Mouse (Mus musculus) midbrain, embryonic 14.5 days (tissue): ENCODE data around the gene Mpdu1. TPM values are rescaled to one million over a fixed set of nuclear protein-coding genes. Genes with fewer than 3 reads are reported as not detected.

Source experiments
- ATAC-seq: fragments of 200-750 bp; cut with Nextera tagmentation; 2 replicates; pipeline ENCODE4 v1.8.0; 2017; ENCODE audit warnings: moderate number of reproducible peaks, moderate library complexity; ENCODE audit not compliant: low FRiP score, low TSS enrichment
- DNase-seq: peaks from one replicate; pipeline ENCODE4 v3.0.0-alpha.2; 2015
- H3K27ac ChIP-seq: fragments of 300-500 bp; sonication (generic); replicated peaks from 2 replicates; pipeline ENCODE4 v1.5.1; 2014; ENCODE audit warnings: mild to moderate bottlenecking, low read depth, low read length, moderate library complexity
- H3K27me3 ChIP-seq: fragments of 300-500 bp; sonication (generic); 2 replicates; pipeline ENCODE4 v1.6.1; 2014; ENCODE audit warnings: low read length, control low read depth, mixed read lengths; ENCODE audit not compliant: control insufficient read depth, insufficient read depth
- H3K36me3 ChIP-seq: fragments of 300-500 bp; sonication (generic); 2 replicates; pipeline ENCODE4 v1.6.1; 2014; ENCODE audit warnings: low read length, control low read depth; ENCODE audit not compliant: control insufficient read depth, insufficient read depth
- H3K4me1 ChIP-seq: fragments of 300-500 bp; sonication (generic); 2 replicates; pipeline ENCODE4 v1.6.1; 2014; ENCODE audit warnings: mild to moderate bottlenecking, antibody characterized with exemption, low read length, control low read depth; ENCODE audit not compliant: control insufficient read depth, insufficient read depth
- H3K4me2 ChIP-seq: fragments of 300-500 bp; sonication (generic); 2 replicates; pipeline ENCODE4 v1.6.1; 2014; ENCODE audit warnings: mild to moderate bottlenecking, low read length, moderate library complexity
- H3K4me3 ChIP-seq: fragments of 300-500 bp; sonication (generic); replicated peaks from 2 replicates; pipeline ENCODE4 v1.5.1; 2014; ENCODE audit warnings: low read depth, low read length
- H3K9ac ChIP-seq: fragments of 300-500 bp; sonication (generic); replicated peaks from 2 replicates; pipeline ENCODE4 v1.6.1; 2014; ENCODE audit warnings: mild to moderate bottlenecking, low read length, moderate library complexity
- H3K9me3 ChIP-seq: fragments of 300-500 bp; sonication (generic); 2 replicates; pipeline ENCODE4 v1.6.1; 2016; ENCODE audit warnings: low read length, control low read depth, mixed read lengths; ENCODE audit not compliant: control insufficient read depth
- WGBS: fragments of 180-500 bp; shearing (Covaris S2); extraction: QIAGEN DNeasy Blood & Tissue Kit; methylation state at CpG from one replicate; pipeline ENCODE4 v1.1.7; 2014; 5-methylcytosine and 5-hydroxymethylcytosine counted together
- polyA plus RNA-seq: library from polyadenylated mRNA; unstranded; fragments of >200 nt; fragmentation: Nextera tagmentation; extraction: Ambion mirVana; gene quantifications from 2 replicates; pipeline ENCODE4 v1.2.1, GENCODE M21; 2014

Gene Mpdu1
- polyA plus RNA-seq, 1 experiment from 2014 or later, result 64.0 TPM

- Histone ChIP-seq H3K4me1 (peaks cover 16% of the 10 kb centered on the region), H3K4me3 (peak within 1 kb of the TSS; percentile 100), H3K9me3 (no peaks in the 10 kb centered on the region), H3K27ac (peak within 1 kb of the TSS; percentile 96), H3K27me3 (no peaks in the 10 kb centered on the region), H3K36me3 (peaks cover 77% of the 10 kb centered on the region), H3K4me2 (peak within 1 kb of the TSS; percentile 98), H3K9ac (peak within 1 kb of the TSS; percentile 99)
- DNase-seq, result peak; percentile 100
- peak; percentile 97 for ATAC-seq
- WGBS, result under 1% methylated on average over 36 of the region's 36 CpGs
Measured at GRCm38 (mm10) chr11:69672211-69672706, 9.8 kb upstream of the Mpdu1 start, which contains the start of gene Eif4a1. TSS of gene Eif4a1 (minus strand) at chr11:69672423.

GRCm38 (mm10) chr11:69671726-69672124, 9.3 kb upstream of the Mpdu1 start:
- Histone ChIP-seq H3K27me3 (no peaks in the 10 kb centered on the region), H3K9ac (peak overlapping the region; percentile 99), H3K4me3 (peak overlapping the region; percentile 100), H3K4me2 (peak overlapping the region; percentile 98), H3K4me1 (peaks cover 16% of the 10 kb centered on the region), H3K27ac (peak overlapping the region; percentile 96), H3K36me3 (peaks cover 75% of the 10 kb centered on the region), H3K9me3 (no peaks in the 10 kb centered on the region)
- DNase-seq, result no peak
- under 1% methylated on average over 43 of the region's 43 CpGs for WGBS
- ATAC-seq, result peak; percentile 2; the same call in 1 of the 2 replicates

GRCm38 (mm10) chr11:69670786-69671725, 8.6 kb upstream of the Mpdu1 start:
- ATAC-seq, result peak; percentile 81
- H3K9ac ChIP-seq, result peak overlapping the region; percentile 99
- H3K36me3 ChIP-seq, result peaks cover 75% of the 10 kb centered on the region
- H3K9me3 ChIP-seq, result no peaks in the 10 kb centered on the region
- 1% methylated on average over 58 of the region's 61 CpGs for WGBS
- H3K27me3 ChIP-seq, result no peaks in the 10 kb centered on the region
- peaks cover 16% of the 10 kb centered on the region for H3K4me1 ChIP-seq
- peak overlapping the region; percentile 100 for H3K4me3 ChIP-seq
- H3K27ac ChIP-seq, result peak overlapping the region; percentile 96
- peak overlapping the region; percentile 98 for H3K4me2 ChIP-seq
- DNase-seq, result peak; percentile 98

- no peak for ATAC-seq
- no peak for DNase-seq
Measured at GRCm38 (mm10) chr11:69666665-69667005, 4.2 kb upstream of the Mpdu1 start.

DNA sequence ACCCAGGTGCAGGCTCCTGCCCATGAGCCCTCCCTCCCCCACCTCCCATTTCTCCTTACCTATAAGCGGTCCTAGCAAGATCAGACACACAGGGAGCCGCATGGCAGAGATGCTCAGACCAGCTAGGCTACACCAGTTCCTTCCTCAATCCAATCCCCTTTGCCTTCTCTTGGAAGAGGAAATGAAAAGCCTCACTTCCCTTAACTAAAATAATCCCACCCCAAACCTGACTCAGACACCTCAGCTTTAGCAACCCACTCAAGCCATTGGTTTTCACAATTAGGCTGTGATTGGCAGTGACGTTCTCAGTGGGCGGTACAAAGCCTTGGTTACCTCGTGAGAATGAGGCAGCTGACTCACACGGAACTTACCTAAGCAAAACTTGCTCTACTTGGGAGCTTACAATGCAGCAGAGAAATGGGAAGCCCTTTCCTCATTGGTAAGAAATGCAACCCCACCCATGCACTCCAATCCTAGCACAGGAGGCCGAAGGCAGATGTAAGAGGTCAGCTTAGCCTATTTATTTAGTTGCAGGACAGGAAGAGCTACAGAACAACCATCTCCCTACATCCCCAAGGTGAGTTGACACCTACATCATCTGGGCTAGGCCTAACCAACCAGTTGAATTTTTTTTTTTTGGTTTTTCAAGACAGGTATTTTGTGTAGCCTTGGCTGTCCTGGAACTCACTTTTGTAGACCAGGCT, 3.7 kb upstream of the Mpdu1 start, which contains the start of gene Cd68:
Gene Cd68, minus strand, starts transcription at position 193 of the 704 bp plus-strand sequence.
- Histone ChIP-seq H3K27me3 (no peaks in the 10 kb centered on the region), H3K27ac (0 out of 2 replicates have a peak within 1 kb of the TSS, but pooled peaks have one; percentile 20), H3K4me3 (no peak within 1 kb of the TSS), H3K4me1 (peaks cover 23% of the 10 kb centered on the region), H3K36me3 (peaks cover 75% of the 10 kb centered on the region), H3K9ac (no peak within 1 kb of the TSS), H3K9me3 (no peaks in the 10 kb centered on the region), H3K4me2 (no peak within 1 kb of the TSS)
- WGBS, result 43% methylated on average over 7 of the region's 7 CpGs
- DNase-seq (no peak), ATAC-seq (no peak)

More at GRCm38 (mm10) chr11:69666665-69667005, 4.2 kb upstream of the Mpdu1 start:
- Histone ChIP-seq H3K27ac (no peak overlapping the region), H3K9ac (no peak overlapping the region), H3K27me3 (no peaks in the 10 kb centered on the region), H3K36me3 (peaks cover 75% of the 10 kb centered on the region), H3K4me3 (no peak overlapping the region), H3K9me3 (no peaks in the 10 kb centered on the region), H3K4me2 (no peak overlapping the region), H3K4me1 (peaks cover 18% of the 10 kb centered on the region)
- 90% methylated on average over 3 of the region's 3 CpGs for WGBS

DNA sequence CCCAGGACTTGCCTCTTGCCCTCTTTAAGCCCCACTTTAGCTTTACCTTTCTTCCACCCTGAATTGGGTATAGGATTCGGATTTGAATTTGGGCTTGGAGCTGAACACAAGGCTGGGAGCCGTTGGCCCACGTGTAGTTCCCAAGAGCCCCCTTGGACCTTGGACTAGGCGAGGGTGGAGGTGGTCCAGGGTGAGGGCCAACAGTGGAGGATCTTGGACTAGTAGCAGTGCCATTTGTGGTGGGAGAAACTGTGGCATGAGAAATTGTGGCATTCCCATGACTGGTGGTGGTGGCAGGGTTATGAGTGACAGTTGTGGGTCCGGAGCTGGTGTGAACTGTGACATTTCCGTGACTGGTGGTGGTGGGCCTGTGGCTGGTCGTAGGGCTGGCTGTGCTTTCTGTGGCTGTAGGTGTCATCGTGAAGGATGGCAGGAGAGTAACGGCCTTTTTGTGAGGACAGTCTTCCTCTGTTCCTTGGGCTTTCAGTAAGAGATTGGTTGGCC, 3.1 kb upstream of the Mpdu1 start:
- H3K4me3 ChIP-seq, result no peak overlapping the region
- H3K36me3 ChIP-seq, result peaks cover 71% of the 10 kb centered on the region
- H3K4me1 ChIP-seq, result peaks cover 22% of the 10 kb centered on the region
- WGBS, result 80% methylated on average over 9 of the region's 9 CpGs
- no peaks in the 10 kb centered on the region for H3K27me3 ChIP-seq
- H3K9ac ChIP-seq, result no peak overlapping the region
- ATAC-seq (no peak), DNase-seq (no peak)
- 0 out of 2 replicates have a peak overlapping the region, but pooled peaks have one; percentile 20 for H3K27ac ChIP-seq
- no peaks in the 10 kb centered on the region for H3K9me3 ChIP-seq
- H3K4me2 ChIP-seq, result no peak overlapping the region

DNA sequence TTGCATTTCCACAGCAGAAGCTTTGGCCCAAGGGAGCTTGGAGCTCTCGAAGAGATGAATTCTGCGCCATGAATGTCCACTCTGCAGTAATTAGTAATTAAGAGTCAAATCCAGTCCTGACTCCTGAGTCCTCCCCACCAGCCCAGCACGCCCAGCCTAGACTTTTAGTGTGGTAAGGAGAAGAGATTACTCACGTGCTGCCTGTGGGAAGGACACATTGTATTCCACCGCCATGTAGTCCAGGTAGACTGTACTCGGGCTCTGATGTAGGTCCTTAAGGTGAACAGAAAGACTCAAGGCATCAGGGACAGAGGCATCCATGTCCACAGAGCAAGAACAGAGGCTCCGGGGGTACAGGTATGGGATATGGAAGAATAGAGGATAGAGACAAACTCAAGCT, 2.4 kb upstream of the Mpdu1 start:
- Histone ChIP-seq H3K9ac (no peak overlapping the region), H3K9me3 (no peaks in the 10 kb centered on the region), H3K36me3 (peaks cover 64% of the 10 kb centered on the region), H3K27ac (no peak overlapping the region), H3K4me1 (peaks cover 15% of the 10 kb centered on the region), H3K27me3 (no peaks in the 10 kb centered on the region), H3K4me3 (no peak overlapping the region), H3K4me2 (no peak overlapping the region)
- WGBS, result 94% methylated on average over 7 of the region's 7 CpGs
- no peak for DNase-seq
- ATAC-seq, result no peak

- WGBS, result 85% methylated on average over 6 of the region's 6 CpGs
- H3K4me2 ChIP-seq, result no peak overlapping the region
- ATAC-seq (no peak), DNase-seq (no peak)
- H3K27ac ChIP-seq, result peak overlapping the region; percentile 93
- peaks cover 59% of the 10 kb centered on the region for H3K36me3 ChIP-seq
- H3K4me3 ChIP-seq, result no peak overlapping the region
- H3K27me3 ChIP-seq, result no peaks in the 10 kb centered on the region
- no peaks in the 10 kb centered on the region for H3K9me3 ChIP-seq
- H3K9ac ChIP-seq, result no peak overlapping the region
- H3K4me1 ChIP-seq, result peaks cover 13% of the 10 kb centered on the region
Measured at GRCm38 (mm10) chr11:69663795-69664194, 1.4 kb upstream of the Mpdu1 start.
